Mouse (Mus musculus) G1E (cell line): ENCODE measurements around the gene Sumo3. TPM values are rescaled to one million over a fixed set of nuclear protein-coding genes. Genes with fewer than 3 reads are reported as not detected.

Experiments
- ATAC-seq: 2 replicates; pipeline ENCODE4 v1.8.0; 2016; ENCODE audit warnings: mild to moderate bottlenecking; ENCODE audit not compliant: insufficient number of reproducible peaks, poor library complexity, low FRiP score, severe bottlenecking; ENCODE audit errors: extremely low read depth
- DNase-seq: peaks from one replicate; pipeline ENCODE4 v3.0.0; 2012; ENCODE audit warnings: low spot score
- H3K27me3 ChIP-seq: 2 replicates; pipeline ENCODE4 v1.6.1; 2012; ENCODE audit warnings: mild to moderate bottlenecking, low read length, inconsistent platforms; ENCODE audit not compliant: insufficient read depth
- H3K36me3 ChIP-seq: replicated peaks from 2 replicates; pipeline ENCODE3; 2012; ENCODE audit warnings: mild to moderate bottlenecking, inconsistent platforms
- H3K4me1 ChIP-seq: 2 replicates; pipeline ENCODE4 v1.6.1; 2012; ENCODE audit warnings: low read depth, low read length, inconsistent platforms, mixed read lengths; ENCODE audit not compliant: insufficient read depth
- H3K4me3 ChIP-seq: 2 replicates; pipeline ENCODE4 v1.5.1; 2012; ENCODE audit warnings: low read depth, mild to moderate bottlenecking, inconsistent platforms, low read length, moderate library complexity, mixed read lengths
- H3K9me3 ChIP-seq: replicated peaks from 2 replicates; pipeline ENCODE4 v1.6.1; 2012; ENCODE audit warnings: inconsistent platforms
- CTCF ChIP-seq: IDR thresholded peaks from 2 replicates; pipeline ENCODE4 v1.5.1; 2012; ENCODE audit warnings: low read depth, low read length, inconsistent platforms, mixed read lengths
- GATA1 ChIP-seq: IDR thresholded peaks from 2 replicates; pipeline ENCODE4 v1.6.1; 2012; ENCODE audit warnings: borderline replicate concordance, low read length, inconsistent platforms, mixed read lengths
- GATA2 ChIP-seq: IDR thresholded peaks from 2 replicates; pipeline ENCODE4 v1.6.1; 2012; ENCODE audit warnings: low read depth, low read length, inconsistent platforms, borderline replicate concordance
- POLR2AphosphoS5 ChIP-seq: IDR thresholded peaks from 2 replicates; pipeline ENCODE4 v1.6.1; 2012; ENCODE audit warnings: low read depth, low read length, inconsistent platforms; ENCODE audit not compliant: insufficient replicate concordance
- TAL1 ChIP-seq: conservative IDR thresholded peaks from 2 replicates; pipeline ENCODE4 v1.6.1; 2012; ENCODE audit warnings: low read depth, low read length, inconsistent platforms, mixed read lengths
- polyA plus RNA-seq: library from polyadenylated mRNA; stranded (reverse); fragments of >175 nt; gene quantifications from 2 replicates; pipeline ENCODE4 v1.2.3, GENCODE M21; 2012
- total RNA-seq, 2 experiments: library from RNA; stranded (forward) in 1 of 2; stranded (reverse) in 1 of 2; fragments of 200-1000 nt in 1 of 2; fragments of >200 nt in 1 of 2; fragmentation: Nextera tagmentation in 1 of 2; gene quantifications; 2 replicates each; pipeline ENCODE4 v1.2.3; 2014 to 2017

The Sumo3 gene
- total and polyA plus RNA-seq, 3 experiments, result 32.6 to 160 (median 96.3) TPM

GRCm38 (mm10) chr10:77591546-77591945 lies 14.4 kb upstream of the Sumo3 start:
- Histone ChIP-seq H3K36me3 (peaks cover 100% of the 10 kb centered on the region), H3K27me3 (no peaks in the 10 kb centered on the region), H3K9me3 (no peaks in the 10 kb centered on the region), H3K4me3 (no peak overlapping the region), H3K4me1 (peaks cover 48% of the 10 kb centered on the region)
- TF ChIP-seq GATA2 (no peak), CTCF (no peak), GATA1 (no peak), TAL1 (no peak), POLR2AphosphoS5 (no peak)
- DNase-seq, result no peak
- no peak for ATAC-seq

DNA sequence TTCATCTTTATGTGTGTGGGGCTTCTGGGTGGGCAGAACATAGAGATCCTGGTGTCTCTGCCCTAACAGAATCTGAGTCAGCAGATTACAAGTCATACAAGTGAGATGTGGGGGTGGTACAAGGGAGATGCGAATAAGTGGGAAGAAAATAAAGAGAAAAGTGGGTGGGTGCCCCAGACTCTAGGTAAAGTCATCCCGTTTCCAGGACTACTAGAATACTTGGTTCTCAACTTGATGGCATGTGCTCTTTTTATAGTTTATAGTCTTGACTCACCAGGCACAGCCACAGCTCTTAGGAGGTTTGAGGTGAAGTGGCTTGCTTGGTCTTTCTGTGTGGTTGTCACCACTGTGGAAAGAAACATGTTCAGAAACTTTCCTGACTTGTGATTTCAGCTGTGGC lies 9.8 kb upstream of the Sumo3 start:
- DNase-seq (no peak), ATAC-seq (no peak)
- no peaks in the 10 kb centered on the region for H3K27me3 ChIP-seq
- peaks cover 92% of the 10 kb centered on the region for H3K36me3 ChIP-seq
- H3K4me3 ChIP-seq, result no peak overlapping the region
- H3K4me1 ChIP-seq, result peaks cover 16% of the 10 kb centered on the region
- H3K9me3 ChIP-seq, result no peaks in the 10 kb centered on the region
- TF ChIP-seq GATA2 (no peak), CTCF (no peak), TAL1 (no peak), POLR2AphosphoS5 (no peak), GATA1 (no peak)

GRCm38 (mm10) chr10:77603021-77603420 lies 2.9 kb upstream of the Sumo3 start:
- Histone ChIP-seq H3K27me3 (no peaks in the 10 kb centered on the region), H3K9me3 (peaks cover 6% of the 10 kb centered on the region; the same call in 1 of the 2 replicates), H3K4me1 (peaks cover 38% of the 10 kb centered on the region), H3K4me3 (no peak overlapping the region), H3K36me3 (peaks cover 30% of the 10 kb centered on the region)
- no peak for ATAC-seq
- TF ChIP-seq POLR2AphosphoS5 (no peak), GATA1 (no peak), GATA2 (no peak), TAL1 (no peak), CTCF (no peak)
- DNase-seq, result no peak

DNA sequence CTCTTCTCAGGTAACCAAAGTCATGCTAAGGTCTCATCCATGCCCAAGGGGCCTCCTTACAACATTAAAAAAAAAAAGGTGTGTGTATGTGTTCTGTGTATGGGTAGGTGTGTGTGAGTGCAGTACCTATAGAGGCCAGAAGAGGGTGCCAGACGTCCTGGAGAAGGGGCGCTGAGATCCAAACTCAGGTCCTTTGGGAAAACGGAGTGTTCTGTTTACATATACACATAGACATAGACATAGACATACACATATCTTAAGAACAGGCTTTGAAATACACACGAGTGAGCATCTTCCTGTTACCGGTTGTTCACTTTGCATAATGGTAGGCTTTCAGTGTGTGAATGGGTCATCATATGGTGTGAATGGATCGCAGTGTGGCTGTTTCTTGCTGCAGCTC lies 1.8 kb upstream of the Sumo3 start:
- DNase-seq, result no peak
- TF ChIP-seq GATA2 (no peak), TAL1 (no peak), GATA1 (no peak), CTCF (no peak), POLR2AphosphoS5 (no peak)
- ATAC-seq, result no peak
- H3K4me3 ChIP-seq, result no peak overlapping the region
- H3K9me3 ChIP-seq, result peaks cover 6% of the 10 kb centered on the region; the same call in 1 of the 2 replicates
- no peaks in the 10 kb centered on the region for H3K27me3 ChIP-seq
- peaks cover 28% of the 10 kb centered on the region for H3K36me3 ChIP-seq
- H3K4me1 ChIP-seq, result peaks cover 33% of the 10 kb centered on the region

DNA sequence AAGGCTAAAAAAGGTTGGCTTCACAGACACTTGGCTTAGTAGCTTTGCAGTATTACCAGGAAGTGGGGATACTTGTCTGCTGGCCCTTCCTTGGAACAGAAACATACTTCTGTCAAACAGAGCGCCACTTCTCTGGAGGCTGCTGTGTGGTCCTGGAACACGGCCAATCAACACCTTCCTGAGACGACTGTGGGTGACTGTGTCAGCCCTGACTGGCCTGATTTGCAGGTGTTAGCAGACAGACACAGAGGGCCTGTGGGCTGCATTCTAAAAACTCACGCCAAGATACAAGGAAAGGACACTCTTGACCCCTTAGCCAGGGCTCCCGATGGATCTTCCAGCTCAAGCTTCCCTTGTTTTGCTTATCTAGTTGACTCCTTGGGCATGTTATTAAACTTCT lies 939 bp upstream of the Sumo3 start:
- peaks cover 6% of the 10 kb centered on the region; the same call in 1 of the 2 replicates for H3K9me3 ChIP-seq
- no peak for ATAC-seq
- H3K4me1 ChIP-seq, result peaks cover 36% of the 10 kb centered on the region
- TF ChIP-seq GATA1 (no peak), TAL1 (no peak), CTCF (no peak), POLR2AphosphoS5 (no peak), GATA2 (no peak)
- no peak for DNase-seq
- no peaks in the 10 kb centered on the region for H3K27me3 ChIP-seq
- H3K4me3 ChIP-seq, result no peak overlapping the region
- peaks cover 29% of the 10 kb centered on the region for H3K36me3 ChIP-seq

- H3K4me3 ChIP-seq, result peak overlapping the region; percentile 80; the same call in 1 of the 2 replicates
Measured at GRCm38 (mm10) chr10:77605368-77605767, 529 bp upstream of the Sumo3 start.

More at GRCm38 (mm10) chr10:77605368-77605767, 529 bp upstream of the Sumo3 start:
- peaks cover 29% of the 10 kb centered on the region for H3K36me3 ChIP-seq
- no peak for TF ChIP-seq GATA1
- TF ChIP-seq TAL1, result no peak
- peak; percentile 48; the same call in 1 of the 2 replicates for TF ChIP-seq CTCF
- no peak for TF ChIP-seq GATA2
- no peak for TF ChIP-seq POLR2AphosphoS5
- ATAC-seq (0 out of 2 replicates have a peak, but pooled peaks have one; percentile 18), DNase-seq (peak; percentile 71)
- peaks cover 37% of the 10 kb centered on the region for H3K4me1 ChIP-seq
- peaks cover 6% of the 10 kb centered on the region; the same call in 1 of the 2 replicates for H3K9me3 ChIP-seq
- H3K27me3 ChIP-seq, result no peaks in the 10 kb centered on the region
